In genomic region chr7:44344622-44345021, GRCm38 (mm10) we compare ENCODE assay signal across 13 mouse cellular contexts. TPM values are rescaled to one million over a fixed set of nuclear protein-coding genes. Genes with fewer than 3 reads are reported as not detected.
DNase-seq lines count a peak whose midpoint lies in the region; ATAC-seq and TF ChIP-seq lines count a peak whose summit lies in the region.
"Had no signal": no experiment of that assay in that cellular context is flagged by ENCODE, and none has a peak within 500 bp of the region (broad histone marks: within the 10 kb centered on the region; RNA-seq: fewer than 3 reads in every experiment).

No protein-coding gene starts in this region.

- no peak for TF ChIP-seq EP300 in lung, postnatal 0 days (IDR thresholded peaks at IDR 0.05)

- peak overlapping the region; percentile 49 for H3K4me3 ChIP-seq in lung, adult 2 months (replicated peaks; ENCODE audit: extremely low read depth, low read depth, low read length)
- H3K4me3 ChIP-seq in lung, postnatal 0 days (ENCODE audit: low read depth, low read length) = no peak overlapping the region
- H3K4me3 ChIP-seq in brown adipose tissue, adult 24 weeks (ENCODE audit: insufficient read depth, low read depth, low read length) = 0 out of 2 replicates have a peak overlapping the region, but pooled peaks have one; percentile 12
- H3K4me3 ChIP-seq in myocyte = no peak overlapping the region
- H3K4me3 ChIP-seq: erythroblast, embryonic 14.5 days; heart, embryonic 10.5 days had no signal

- 56% methylated on average over 12 of the region's 12 CpGs for WGBS in lung, adult 2 months
- 56% methylated on average over 12 of the region's 12 CpGs for WGBS in lung, postnatal 0 days

- no peak for ATAC-seq in lung, postnatal 0 days

- H3ac ChIP-seq in myocyte (ENCODE audit: control insufficient read depth, insufficient read length) = no peak overlapping the region

- no peaks in the 10 kb centered on the region for H3K36me3 ChIP-seq in lung, postnatal 0 days (ENCODE audit: insufficient read depth, low read length)
- H3K36me3 ChIP-seq in myocyte (ENCODE audit: control insufficient read depth, insufficient read depth) = no peaks in the 10 kb centered on the region
- H3K36me3 ChIP-seq: heart, embryonic 10.5 days had no signal

- no peaks in the 10 kb centered on the region for H3K9me3 ChIP-seq in lung, postnatal 0 days (ENCODE audit: low read length)
- H3K9me3 ChIP-seq: heart, embryonic 10.5 days had no signal

- no peaks in the 10 kb centered on the region for H3K79me2 ChIP-seq in myocyte (ENCODE audit: control insufficient read depth, insufficient read depth)

- TF ChIP-seq CTCF in lung, adult 2 months (IDR thresholded peaks at IDR 0.05; ENCODE audit: insufficient read depth, low read length) = no peak
- TF ChIP-seq CTCF in lung, postnatal 0 days (IDR thresholded peaks at IDR 0.05) = no peak

- DNase-seq in lung, adult 2 months = no peak
- DNase-seq in lung, postnatal 0 days (ENCODE audit: low spot score) = no peak
- DNase-seq in CD4-positive, CD25-positive, alpha-beta regulatory T cell, adult 2 months (ENCODE audit: low read depth, low spot score) = peak; percentile 40
- DNase-seq in adrenal gland, adult 8-10 months = no peak
- DNase-seq in thymus, postnatal 4 days = no peak
- no peak for DNase-seq in kidney, postnatal 4 days
- DNase-seq: kidney, adult 9 months; layer of hippocampus, adult 9-11 months; lung, embryonic 14.5 days had no signal

- TF ChIP-seq POLR2A in lung, adult 2 months (IDR thresholded peaks at IDR 0.05; ENCODE audit: borderline replicate concordance, extremely low read depth, low read depth, low read length) = no peak
- TF ChIP-seq POLR2A in myocyte (IDR thresholded peaks at IDR 0.05; ENCODE audit: insufficient read length, low read depth) = no peak

- H3K27me3 ChIP-seq in lung, postnatal 0 days (replicated peaks; ENCODE audit: insufficient read depth, low read length) = no peaks in the 10 kb centered on the region
- peaks cover 77% of the 10 kb centered on the region for H3K27me3 ChIP-seq in myocyte (ENCODE audit: control insufficient read depth, insufficient read depth, insufficient read length)

- H3K9ac ChIP-seq in lung, postnatal 0 days (replicated peaks; ENCODE audit: low read depth) = no peak overlapping the region
- H3K9ac ChIP-seq: lung, embryonic 14.5 days had no signal

- no peak overlapping the region for H3K4me2 ChIP-seq in lung, postnatal 0 days (replicated peaks; ENCODE audit: low read depth, low read length)
- peak overlapping the region; percentile 45 for H3K4me2 ChIP-seq in myocyte (ENCODE audit: low read depth)
- H3K4me2 ChIP-seq: lung, embryonic 14.5 days had no signal

- no peaks in the 10 kb centered on the region for H3K4me1 ChIP-seq in lung, adult 2 months (ENCODE audit: control insufficient read depth, insufficient read depth, low read length)
- H3K4me1 ChIP-seq in lung, postnatal 0 days (ENCODE audit: insufficient read depth, low read depth, low read length) = no peaks in the 10 kb centered on the region
- H3K4me1 ChIP-seq in brown adipose tissue, adult 24 weeks (ENCODE audit: control insufficient read depth, insufficient read depth, insufficient read length, low read length) = no peaks in the 10 kb centered on the region

- H3K27ac ChIP-seq in lung, postnatal 0 days (ENCODE audit: low read length) = no peak overlapping the region
- H3K27ac ChIP-seq in brown adipose tissue, adult 24 weeks (replicated peaks; ENCODE audit: low read depth, low read length) = no peak overlapping the region

TF ChIP-seq in myocyte, 11 proteins besides CTCF, POLR2A, EP300 and RAD21:
- TF ChIP-seq SRF (IDR thresholded peaks at IDR 0.05; ENCODE audit: control insufficient read depth, insufficient read length, low read depth) = no peak

RNA-seq across cellular contexts. Expression of gene Shank1, which starts 34.6 kb away (rescaled TPM):
- polyA plus RNA-seq in lung, adult 2 months (2012; rRNA removed) = 0.44 and 0.65 TPM in 2 replicates
- polyA plus RNA-seq in lung, postnatal 0 days (2015; fragmentation: Nextera tagmentation; extraction: Ambion mirVana) = 0.23 and 0.27 TPM in 2 replicates
- polyA plus RNA-seq in brown adipose tissue, adult 24 weeks (2012; ENCODE audit: insufficient read depth, insufficient read length, missing spikeins) = 0.59 and 1.0 TPM in 2 replicates
- 0.10 TPM for polyA plus RNA-seq in myocyte (2012; fragmentation: generic; extraction: Trizol)
- 10 to 100 TPM in 3 of 4 experiments, 1 to 10 TPM in 1; 9.3 to 17.6 (median 14.3) TPM for total RNA-seq in adrenal gland, adult 8-10 months (2022)

RNA-seq across cellular contexts. Expression of gene Clec11a, which starts 37.9 kb away (rescaled TPM):
- polyA plus RNA-seq in lung, adult 2 months (2012; rRNA removed) = 9.4 and 11.5 TPM in 2 replicates
- polyA plus RNA-seq in lung, postnatal 0 days (2015; fragmentation: Nextera tagmentation; extraction: Ambion mirVana) = 2.1 and 2.5 TPM in 2 replicates
- 1.4 and 1.8 TPM in 2 replicates for polyA plus RNA-seq in brown adipose tissue, adult 24 weeks (2012; ENCODE audit: insufficient read depth, insufficient read length, missing spikeins)
- 0.60 TPM for polyA plus RNA-seq in myocyte (2012; fragmentation: generic; extraction: Trizol)
- 1 to 10 TPM; 4.1 to 6.0 (median 5.1) TPM for total RNA-seq in adrenal gland, adult 8-10 months (2022)

RNA-seq across cellular contexts. Expression of gene Syt3, which starts 39.3 kb away (rescaled TPM):
- 2.8 and 3.1 TPM in 2 replicates for polyA plus RNA-seq in lung, adult 2 months (2012; rRNA removed)
- 0.85 and 1.4 TPM in 2 replicates for polyA plus RNA-seq in lung, postnatal 0 days (2015; fragmentation: Nextera tagmentation; extraction: Ambion mirVana)
- polyA plus RNA-seq in brown adipose tissue, adult 24 weeks (2012; ENCODE audit: insufficient read depth, insufficient read length, missing spikeins) = 3.2 and 4.9 TPM in 2 replicates
- not detected for polyA plus RNA-seq in myocyte (2012; fragmentation: generic; extraction: Trizol)
- 10 to 100 TPM in 1 of 4 experiments, 1 to 10 TPM in 3; 4.9 to 11.1 (median 7.6) TPM for total RNA-seq in adrenal gland, adult 8-10 months (2022)
- polyA plus RNA-seq: erythroblast, embryonic 14.5 days had no signal

RNA-seq across cellular contexts. Expression of gene 1700008O03Rik, which starts 41.0 kb away (rescaled TPM):
- polyA plus RNA-seq in lung, adult 2 months (2012; rRNA removed) = 0.98 and 1.2 TPM in 2 replicates
- 0.87 and 1.2 TPM in 2 replicates for polyA plus RNA-seq in lung, postnatal 0 days (2015; fragmentation: Nextera tagmentation; extraction: Ambion mirVana)
- polyA plus RNA-seq in brown adipose tissue, adult 24 weeks (2012; ENCODE audit: insufficient read depth, insufficient read length, missing spikeins) = not detected in 2 replicates
- not detected for polyA plus RNA-seq in myocyte (2012; fragmentation: generic; extraction: Trizol)
- total RNA-seq in adrenal gland, adult 8-10 months (2022) = 1 to 10 TPM in 3 of 4 experiments, under 1 TPM in 1; 0.73 to 2.2 (median 1.4) TPM

Comparison
In these comparisons a context has a peak if more than half of its experiments do, and no peak if none do; other contexts are left out.
1. H3K4me3 ChIP-seq: peak in lung, adult 2 months (single experiment) and brown adipose tissue, adult 24 weeks (single experiment); none in lung, postnatal 0 days (single experiment) and myocyte (single experiment).